Mouse (Mus musculus) liver, embryonic 15.5 days (tissue): Measurements from ENCODE around the gene Abr. TPM values are rescaled to one million over a fixed set of nuclear protein-coding genes. Genes with fewer than 3 reads are reported as not detected.

Experiments used
- ATAC-seq: fragments of 200-750 bp; cut with Nextera tagmentation; 2 replicates; pipeline ENCODE4 v1.8.0; 2017; ENCODE audit warnings: moderate number of reproducible peaks, mild to moderate bottlenecking, moderate library complexity; ENCODE audit not compliant: insufficient read depth
- H3K27ac ChIP-seq: fragments of 300-500 bp; sonication (generic); replicated peaks from 2 replicates; pipeline ENCODE4 v1.5.1; 2015; ENCODE audit warnings: mild to moderate bottlenecking, inconsistent platforms
- H3K27me3 ChIP-seq: fragments of 300-500 bp; sonication (generic); 2 replicates; pipeline ENCODE4 v1.6.1; 2015; ENCODE audit warnings: mild to moderate bottlenecking, inconsistent platforms
- H3K36me3 ChIP-seq: fragments of 300-500 bp; sonication (generic); replicated peaks from 2 replicates; pipeline ENCODE4 v1.6.1; 2015; ENCODE audit warnings: moderate library complexity, mild to moderate bottlenecking, inconsistent platforms
- H3K4me1 ChIP-seq: fragments of 300-500 bp; sonication (generic); replicated peaks from 2 replicates; pipeline ENCODE4 v1.6.1; 2015; ENCODE audit warnings: inconsistent platforms
- H3K4me2 ChIP-seq: fragments of 300-500 bp; sonication (generic); 2 replicates; pipeline ENCODE4 v1.6.1; 2015; ENCODE audit warnings: moderate library complexity, mild to moderate bottlenecking, inconsistent platforms
- H3K4me3 ChIP-seq: fragments of 300-500 bp; sonication (generic); replicated peaks from 2 replicates; pipeline ENCODE4 v1.5.1; 2015; ENCODE audit warnings: mild to moderate bottlenecking, inconsistent platforms
- H3K9ac ChIP-seq: fragments of 300-500 bp; sonication (generic); 2 replicates; pipeline ENCODE4 v1.6.1; 2015; ENCODE audit warnings: moderate library complexity, mild to moderate bottlenecking, inconsistent platforms
- H3K9me3 ChIP-seq: fragments of 300-500 bp; sonication (generic); replicated peaks from 2 replicates; pipeline ENCODE4 v1.6.1; 2016; ENCODE audit warnings: inconsistent platforms
- WGBS: fragments of 180-500 bp; shearing (Covaris S2); methylation state at CpG from one replicate; pipeline ENCODE4 v1.1.7; 2015; ENCODE audit warnings: mixed read lengths; ENCODE audit not compliant: insufficient replicate concordance; 5-methylcytosine and 5-hydroxymethylcytosine counted together
- polyA plus RNA-seq: library from polyadenylated mRNA; unstranded; fragments of >200 nt; fragmentation: Nextera tagmentation; extraction: Ambion mirVana; gene quantifications from 2 replicates; pipeline ENCODE4 v1.2.1, GENCODE M21; 2015

Gene Abr
- polyA plus RNA-seq, 1 experiment from 2014 or later, result 4.3 TPM

- no peak overlapping the region for H3K4me3 ChIP-seq
- no peaks in the 10 kb centered on the region for H3K36me3 ChIP-seq
- H3K9ac ChIP-seq, result no peak overlapping the region
- H3K4me2 ChIP-seq, result no peak overlapping the region
- 54% methylated on average over 5 of the region's 5 CpGs for WGBS
- no peaks in the 10 kb centered on the region for H3K27me3 ChIP-seq
- no peaks in the 10 kb centered on the region for H3K9me3 ChIP-seq
- H3K27ac ChIP-seq, result no peak overlapping the region
- ATAC-seq, result no peak
- H3K4me1 ChIP-seq, result peaks cover 24% of the 10 kb centered on the region
Measured at GRCm38 (mm10) chr11:76487024-76487423, 135.1 kb downstream of the Abr start.

GRCm38 (mm10) chr11:76484033-76484432 is 138.1 kb downstream of the Abr start:
- Histone ChIP-seq H3K4me3 (no peak overlapping the region), H3K4me1 (peaks cover 25% of the 10 kb centered on the region), H3K4me2 (no peak overlapping the region), H3K36me3 (no peaks in the 10 kb centered on the region), H3K9ac (no peak overlapping the region), H3K27ac (0 out of 2 replicates have a peak overlapping the region, but pooled peaks have one; percentile 71), H3K9me3 (no peaks in the 10 kb centered on the region), H3K27me3 (no peaks in the 10 kb centered on the region)
- no peak for ATAC-seq
- WGBS, result 72% methylated on average over 2 of the region's 2 CpGs

- WGBS, result 10% methylated on average over 4 of the region's 4 CpGs
- no peak for ATAC-seq
- Histone ChIP-seq H3K9me3 (no peaks in the 10 kb centered on the region), H3K4me1 (peaks cover 25% of the 10 kb centered on the region), H3K27me3 (no peaks in the 10 kb centered on the region), H3K27ac (peak overlapping the region; percentile 71), H3K4me3 (no peak overlapping the region), H3K4me2 (peak overlapping the region; percentile 40), H3K36me3 (no peaks in the 10 kb centered on the region), H3K9ac (no peak overlapping the region)
Measured at GRCm38 (mm10) chr11:76483171-76483727, 138.9 kb downstream of the Abr start.

- 0 out of 2 replicates have a peak, but pooled peaks cover 2% of the 10 kb centered on the region for H3K36me3 ChIP-seq
- H3K9me3 ChIP-seq, result no peaks in the 10 kb centered on the region
- peak overlapping the region; percentile 71 for H3K27ac ChIP-seq
- H3K27me3 ChIP-seq, result no peaks in the 10 kb centered on the region
- no peak overlapping the region for H3K4me3 ChIP-seq
- peaks cover 22% of the 10 kb centered on the region for H3K4me1 ChIP-seq
- ATAC-seq, result no peak
- WGBS, result 21% methylated on average over 5 of the region's 5 CpGs
- H3K4me2 ChIP-seq, result peak overlapping the region; percentile 40
- no peak overlapping the region for H3K9ac ChIP-seq
Measured at GRCm38 (mm10) chr11:76482697-76483096, 139.4 kb downstream of the Abr start.

GRCm38 (mm10) chr11:76482183-76482582 is 139.9 kb downstream of the Abr start:
- Histone ChIP-seq H3K36me3 (0 out of 2 replicates have a peak, but pooled peaks cover 3% of the 10 kb centered on the region), H3K9ac (no peak overlapping the region), H3K27me3 (no peaks in the 10 kb centered on the region), H3K4me1 (peaks cover 22% of the 10 kb centered on the region), H3K4me2 (peak overlapping the region; percentile 27; the same call in 1 of the 2 replicates), H3K4me3 (no peak overlapping the region), H3K27ac (peak overlapping the region; percentile 71; the same call in 1 of the 2 replicates), H3K9me3 (no peaks in the 10 kb centered on the region)
- no peak; the same call in 1 of the 2 replicates for ATAC-seq
- WGBS, result 44% methylated on average over 5 of the region's 5 CpGs

GRCm38 (mm10) chr11:76479729-76480128 is 142.4 kb downstream of the Abr start:
- H3K36me3 ChIP-seq, result 0 out of 2 replicates have a peak, but pooled peaks cover 3% of the 10 kb centered on the region
- no peaks in the 10 kb centered on the region for H3K9me3 ChIP-seq
- peak; percentile 30; the same call in 1 of the 2 replicates for ATAC-seq
- H3K9ac ChIP-seq, result no peak overlapping the region
- H3K4me3 ChIP-seq, result no peak overlapping the region
- 58% methylated on average over 4 of the region's 4 CpGs for WGBS
- H3K27ac ChIP-seq, result peak overlapping the region; percentile 45
- H3K27me3 ChIP-seq, result no peaks in the 10 kb centered on the region
- peaks cover 19% of the 10 kb centered on the region for H3K4me1 ChIP-seq
- no peak overlapping the region for H3K4me2 ChIP-seq

- WGBS, result 48% methylated on average over 13 of the region's 13 CpGs
- Histone ChIP-seq H3K4me1 (peaks cover 15% of the 10 kb centered on the region), H3K4me3 (no peak overlapping the region), H3K9me3 (no peaks in the 10 kb centered on the region), H3K9ac (no peak overlapping the region), H3K27me3 (no peaks in the 10 kb centered on the region), H3K27ac (peak overlapping the region; percentile 45; the same call in 1 of the 2 replicates), H3K4me2 (no peak overlapping the region), H3K36me3 (0 out of 2 replicates have a peak, but pooled peaks cover 3% of the 10 kb centered on the region)
- no peak for ATAC-seq
Measured at GRCm38 (mm10) chr11:76478676-76479655, 143.1 kb downstream of the Abr start.

GRCm38 (mm10) chr11:76477095-76477525 is 145.0 kb downstream of the Abr start:
- H3K4me3 ChIP-seq, result no peak overlapping the region
- no peak overlapping the region for H3K9ac ChIP-seq
- ATAC-seq, result no peak
- H3K9me3 ChIP-seq, result no peaks in the 10 kb centered on the region
- H3K27me3 ChIP-seq, result no peaks in the 10 kb centered on the region
- 45% methylated on average over 5 of the region's 5 CpGs for WGBS
- peaks cover 2% of the 10 kb centered on the region; the same call in 1 of the 2 replicates for H3K4me1 ChIP-seq
- 0 out of 2 replicates have a peak, but pooled peaks cover 3% of the 10 kb centered on the region for H3K36me3 ChIP-seq
- no peak overlapping the region for H3K27ac ChIP-seq
- no peak overlapping the region for H3K4me2 ChIP-seq

GRCm38 (mm10) chr11:76476376-76477094 is 145.6 kb downstream of the Abr start:
- Histone ChIP-seq H3K9me3 (no peaks in the 10 kb centered on the region), H3K9ac (no peak overlapping the region), H3K4me2 (no peak overlapping the region), H3K27me3 (no peaks in the 10 kb centered on the region), H3K27ac (no peak overlapping the region), H3K4me3 (no peak overlapping the region), H3K36me3 (0 out of 2 replicates have a peak, but pooled peaks cover 3% of the 10 kb centered on the region), H3K4me1 (no peaks in the 10 kb centered on the region)
- WGBS, result 60% methylated on average over 8 of the region's 8 CpGs
- ATAC-seq, result no peak

- WGBS, result 51% methylated on average over 5 of the region's 5 CpGs
- Histone ChIP-seq H3K9ac (no peak overlapping the region), H3K27me3 (no peaks in the 10 kb centered on the region), H3K9me3 (no peaks in the 10 kb centered on the region), H3K4me2 (no peak overlapping the region), H3K4me3 (no peak overlapping the region), H3K36me3 (no peaks in the 10 kb centered on the region), H3K27ac (no peak overlapping the region), H3K4me1 (no peaks in the 10 kb centered on the region; the same call in 1 of the 2 replicates)
- ATAC-seq, result no peak
Measured at GRCm38 (mm10) chr11:76472617-76473016, 149.5 kb downstream of the Abr start.
